Mouse (Mus musculus) monocyte, adult 59 days (primary cell): ENCODE measurements around the gene Vtcn1. TPM values are rescaled to one million over a fixed set of nuclear protein-coding genes. Genes with fewer than 3 reads are reported as not detected.

Experiments
- total RNA-seq, 2 experiments: library from RNA; stranded (reverse); gene quantifications; one replicate each; pipeline ENCODE4 v1.2.4; 2023

Gene Vtcn1
- total RNA-seq: not detected

DNA sequence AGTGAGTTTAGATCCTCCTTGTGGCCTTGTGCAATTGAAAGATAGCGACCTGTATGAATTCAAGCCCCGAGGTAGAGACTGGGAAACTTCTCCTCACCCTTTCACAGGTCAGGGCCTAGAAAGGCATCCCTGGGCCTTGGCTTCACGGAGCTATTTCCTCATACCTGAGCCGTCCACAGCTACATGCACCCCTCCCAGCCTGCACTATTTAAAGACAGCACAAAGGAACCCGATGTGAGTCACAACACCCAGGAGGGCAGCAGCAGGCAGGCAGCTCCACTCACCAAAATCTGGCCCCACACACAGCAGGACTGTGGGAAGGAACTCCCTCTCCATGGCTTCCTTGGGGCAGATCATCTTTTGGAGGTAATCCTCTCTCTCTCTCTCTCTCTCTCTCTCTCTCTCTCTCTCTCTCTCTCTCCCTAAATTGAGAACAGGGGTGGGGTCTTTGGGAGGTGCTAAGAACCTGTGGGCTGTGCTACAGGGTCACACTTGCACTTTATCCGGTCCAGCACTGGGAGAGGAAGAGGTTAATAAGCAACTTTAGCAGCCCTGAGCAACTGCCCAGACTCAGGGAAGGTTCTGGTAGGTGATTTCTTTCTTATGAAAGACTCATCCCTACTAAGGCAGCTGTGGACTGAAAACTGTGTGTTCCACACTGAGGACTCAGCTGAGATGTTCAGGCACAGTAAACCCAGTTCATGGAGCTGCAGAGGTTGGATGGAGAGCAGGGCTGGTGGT lies at the start of gene Vtcn1:
Vtcn1 (plus strand) TSS at position 235 of the 741 bp plus-strand sequence.

DNA sequence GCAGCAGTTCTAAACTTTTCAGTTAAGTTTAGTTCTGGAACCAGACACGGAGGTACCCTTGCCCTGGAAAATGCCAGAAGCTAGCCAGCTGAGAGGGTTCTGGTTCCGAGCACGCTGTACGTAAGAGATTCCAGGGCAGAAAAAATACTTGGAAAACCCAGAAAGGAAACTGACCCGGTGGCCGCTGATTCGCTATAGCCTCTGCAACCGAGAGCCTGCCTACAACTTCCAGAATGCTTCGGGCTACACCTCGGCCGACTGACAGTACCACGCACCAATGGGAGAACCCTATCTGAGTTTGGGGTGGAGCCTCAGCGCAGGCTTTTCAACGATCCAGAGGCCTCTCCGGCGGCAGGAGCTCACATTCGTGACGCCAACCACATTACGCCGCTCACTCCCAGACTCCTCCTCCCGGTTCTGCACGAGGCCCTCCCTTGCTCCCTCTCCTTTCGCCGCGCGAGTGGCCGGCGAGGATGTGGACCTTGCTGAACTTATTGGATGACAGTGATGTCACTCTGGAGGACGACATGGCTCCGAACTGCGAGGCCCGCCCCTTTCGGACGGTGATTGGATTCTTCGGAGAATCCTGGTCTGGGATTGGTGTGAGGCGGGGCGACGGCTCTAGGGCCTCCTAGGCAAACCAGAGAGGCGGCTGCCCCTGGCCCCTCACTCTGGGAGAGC lies 96.7 kb downstream of the Vtcn1 start, which contains the start of gene Trim45:
Trim45 (plus strand) TSS at position 378 of the 681 bp plus-strand sequence.

Other genes with a start within 250 kb of the Vtcn1 start
- gene Man1a2, start 140.0 kb upstream of the Vtcn1 start, total RNA-seq: 10 to 100 TPM; 70.6 to 70.7 TPM
- 1 to 10 TPM; 1.9 to 2.0 TPM for gene Trim45, start 96.7 kb downstream of the Vtcn1 start, total RNA-seq
- gene Ttf2, start 144.2 kb downstream of the Vtcn1 start, total RNA-seq: 1 to 10 TPM; 8.7 to 9.1 TPM
- gene Cd101, start 204.1 kb downstream of the Vtcn1 start, total RNA-seq: 1 to 10 TPM; 1.6 to 2.0 TPM